ENCODE assay signal across 27 mouse cellular contexts in the genomic region with DNA sequence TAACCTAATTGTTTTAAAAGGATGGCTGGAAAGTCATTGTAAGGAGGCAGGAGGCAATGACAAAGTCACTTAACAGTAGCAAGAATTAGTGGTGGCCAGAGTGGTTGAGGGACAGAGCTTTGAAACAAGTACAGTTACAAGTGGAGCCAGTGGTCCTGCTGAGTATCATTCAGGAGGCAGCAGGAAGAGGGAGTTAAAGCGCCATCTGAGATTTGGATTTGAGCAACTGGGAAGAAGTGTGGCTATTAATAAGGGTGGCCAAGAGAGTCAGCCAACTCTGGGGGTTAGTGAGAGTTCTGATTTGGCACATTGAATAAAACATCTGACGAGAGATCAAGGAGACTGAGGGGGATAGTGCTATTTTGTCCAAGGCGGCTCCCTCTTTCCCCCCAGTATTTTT. TPM values are rescaled to one million over a fixed set of nuclear protein-coding genes. Genes with fewer than 3 reads are reported as not detected.
DNase-seq lines count a peak whose midpoint lies in the region; ATAC-seq and TF ChIP-seq lines count a peak whose summit lies in the region.
"Had no signal": no experiment of that assay in that cellular context is flagged by ENCODE, and none has a peak within 500 bp of the region (broad histone marks: within the 10 kb centered on the region; RNA-seq: fewer than 3 reads in every experiment).

No protein-coding gene starts in this region.

- DNase-seq in gastrocnemius, adult 2 months = no peak
- DNase-seq in gastrocnemius, postnatal 25 days = no peak
- DNase-seq in heart, postnatal 10 days = peak; percentile 43
- no peak for DNase-seq in kidney, adult 8-10 months
- DNase-seq: cerebellum, adult 11 months; cerebellum, postnatal 25 days; embryo, embryonic 11 days; kidney, adult 9 months; kidney, postnatal 14 days; layer of hippocampus, postnatal 36 days; lung, postnatal 14 days; right cerebral cortex, adult 18-20 months; thymus, adult 2 months; thymus, postnatal 4 days had no signal

- intact Hi-C loops in gastrocnemius, adult 2 months (cut with DNase I) = no loop called here
- intact Hi-C loops in heart, postnatal 10 days (cut with DNase I) = no loop called here

- H3K36me3 ChIP-seq in hindbrain, embryonic 13.5 days = no peaks in the 10 kb centered on the region; the same call in 1 of the 2 replicates
- 0 out of 2 replicates have a peak, but pooled peaks cover 3% of the 10 kb centered on the region for H3K36me3 ChIP-seq in hindbrain, embryonic 16.5 days (ENCODE audit: control insufficient read depth, insufficient read depth, low read length)
- H3K36me3 ChIP-seq in heart, embryonic 13.5 days = peaks cover 20% of the 10 kb centered on the region

- no peak overlapping the region for H3K4me2 ChIP-seq in hindbrain, embryonic 13.5 days
- no peak overlapping the region for H3K4me2 ChIP-seq in hindbrain, embryonic 16.5 days (ENCODE audit: low read length)
- no peak overlapping the region for H3K4me2 ChIP-seq in heart, embryonic 13.5 days
- H3K4me2 ChIP-seq: embryonic facial prominence, embryonic 13.5 days; forebrain, embryonic 12.5 days; hindbrain, embryonic 12.5 days; midbrain, embryonic 12.5 days; neural tube, embryonic 15.5 days had no signal

- H3K4me1 ChIP-seq in hindbrain, embryonic 13.5 days (replicated peaks) = peaks cover 26% of the 10 kb centered on the region
- no peaks in the 10 kb centered on the region for H3K4me1 ChIP-seq in hindbrain, embryonic 16.5 days (ENCODE audit: control insufficient read depth, insufficient read depth, low read depth, low read length)
- H3K4me1 ChIP-seq in heart, embryonic 13.5 days = peaks cover 49% of the 10 kb centered on the region

- H3K9ac ChIP-seq in hindbrain, embryonic 13.5 days = no peak overlapping the region
- H3K9ac ChIP-seq in hindbrain, embryonic 16.5 days (ENCODE audit: low read depth, low read length) = no peak overlapping the region
- H3K9ac ChIP-seq in heart, embryonic 13.5 days = no peak overlapping the region
- H3K9ac ChIP-seq: embryonic facial prominence, embryonic 13.5 days; forebrain, embryonic 12.5 days; hindbrain, embryonic 12.5 days; midbrain, embryonic 12.5 days; neural tube, embryonic 15.5 days had no signal

- H3K27me3 ChIP-seq in hindbrain, embryonic 13.5 days = no peaks in the 10 kb centered on the region
- H3K27me3 ChIP-seq in hindbrain, embryonic 16.5 days (replicated peaks; ENCODE audit: control insufficient read depth, insufficient read depth, low read length) = no peaks in the 10 kb centered on the region
- H3K27me3 ChIP-seq in heart, embryonic 13.5 days (replicated peaks) = no peaks in the 10 kb centered on the region
- H3K27me3 ChIP-seq: embryonic facial prominence, embryonic 13.5 days; forebrain, embryonic 12.5 days; hindbrain, embryonic 12.5 days; midbrain, embryonic 12.5 days; neural tube, embryonic 15.5 days; Patski had no signal

- no peaks in the 10 kb centered on the region for H3K9me3 ChIP-seq in hindbrain, embryonic 13.5 days
- H3K9me3 ChIP-seq in hindbrain, embryonic 16.5 days (ENCODE audit: control insufficient read depth, low read length) = no peaks in the 10 kb centered on the region
- H3K9me3 ChIP-seq in heart, embryonic 13.5 days = no peaks in the 10 kb centered on the region
- H3K9me3 ChIP-seq: embryonic facial prominence, embryonic 13.5 days; forebrain, embryonic 12.5 days; G1E; hindbrain, embryonic 12.5 days; midbrain, embryonic 12.5 days; neural tube, embryonic 15.5 days had no signal

- no peak for ATAC-seq in hindbrain, embryonic 13.5 days (ENCODE audit: low FRiP score)
- ATAC-seq in hindbrain, embryonic 16.5 days = no peak
- no peak for ATAC-seq in heart, embryonic 13.5 days (ENCODE audit: extremely low read depth, insufficient number of reproducible peaks, low FRiP score, low TSS enrichment)
- ATAC-seq: inflammation-experienced regulatory T-cells, adult 6 months; Patski had no signal

- H3K27ac ChIP-seq in gastrocnemius, adult 2 months = peak overlapping the region; percentile 24; the same call in 1 of the 2 replicates
- H3K27ac ChIP-seq in hindbrain, embryonic 13.5 days = peak overlapping the region; percentile 18; the same call in 1 of the 2 replicates
- H3K27ac ChIP-seq in hindbrain, embryonic 16.5 days (ENCODE audit: low read depth, low read length) = no peak overlapping the region
- peak overlapping the region; percentile 8; the same call in 1 of the 2 replicates for H3K27ac ChIP-seq in heart, embryonic 13.5 days (replicated peaks)
- H3K27ac ChIP-seq: embryonic facial prominence, embryonic 13.5 days; forebrain, embryonic 12.5 days; hindbrain, embryonic 12.5 days; midbrain, embryonic 12.5 days; neural tube, embryonic 15.5 days; stomach, postnatal 0 days had no signal

- TF ChIP-seq CTCF in gastrocnemius, adult 2 months (IDR thresholded peaks at IDR 0.05) = peak; percentile 38; the same call in 1 of the 2 replicates

- no peak overlapping the region for H3K4me3 ChIP-seq in gastrocnemius, adult 2 months
- no peak overlapping the region for H3K4me3 ChIP-seq in hindbrain, embryonic 13.5 days
- H3K4me3 ChIP-seq in hindbrain, embryonic 16.5 days (ENCODE audit: low read length) = no peak overlapping the region
- no peak overlapping the region for H3K4me3 ChIP-seq in heart, embryonic 13.5 days
- H3K4me3 ChIP-seq: embryonic facial prominence, embryonic 13.5 days; erythroblast, embryonic 14.5 days; forebrain, embryonic 12.5 days; hindbrain, embryonic 12.5 days; midbrain, embryonic 12.5 days; neural tube, embryonic 15.5 days had no signal

- 75% methylated on average over 3 of the region's 3 CpGs for WGBS in hindbrain, embryonic 13.5 days
- WGBS in hindbrain, embryonic 16.5 days = 68% methylated on average over 3 of the region's 3 CpGs
- WGBS in heart, embryonic 13.5 days = 62% methylated on average over 3 of the region's 3 CpGs

RNA-seq across cellular contexts. Expression of a gene that starts 54.1 kb away (rescaled TPM):
- total RNA-seq in gastrocnemius, adult 2 months (2021) = 100 to 1,000 TPM; 193 to 204 TPM
- 100 to 1,000 TPM; 138 to 143 TPM for total RNA-seq in gastrocnemius, postnatal 25 days (2021)
- polyA plus RNA-seq in hindbrain, embryonic 13.5 days (2015; fragmentation: Nextera tagmentation; extraction: Ambion mirVana) = 71.5 and 78.9 TPM in 2 replicates
- polyA plus RNA-seq in hindbrain, embryonic 16.5 days (2015; fragmentation: Nextera tagmentation; extraction: Ambion mirVana) = 53.3 and 58.2 TPM in 2 replicates
- 52.5 and 55.7 TPM in 2 replicates for polyA plus RNA-seq in heart, embryonic 13.5 days (2015; fragmentation: Nextera tagmentation; extraction: Ambion mirVana)
- total RNA-seq in heart, postnatal 10 days (2021) = 100 to 1,000 TPM; 137 to 138 TPM

Comparison
In these comparisons a context has a peak if more than half of its experiments do, and no peak if none do; other contexts are left out.
1. DNase-seq: peak in heart, postnatal 10 days (2 of 2); none in gastrocnemius, adult 2 months (single experiment), gastrocnemius, postnatal 25 days (single experiment) and kidney, adult 8-10 months (0 of 2).